Mouse (Mus musculus): ENCODE results near the gene Tph2. TPM values are rescaled to one million over a fixed set of nuclear protein-coding genes. Genes with fewer than 3 reads are reported as not detected.

The Tph2 gene
- polyA plus RNA-seq, 1 experiment from 2014 or later: 0.27 TPM

- no peaks in the 10 kb centered on the region for H3K4me1 ChIP-seq
- H3K4me2 ChIP-seq (replicated peaks): no peak overlapping the region
- no peak overlapping the region for H3K9ac ChIP-seq
- ATAC-seq (ENCODE audit: insufficient number of reproducible peaks, insufficient read depth, low FRiP score, low TSS enrichment): 0 out of 2 replicates have a peak, but pooled peaks have one; percentile 56
- no peaks in the 10 kb centered on the region for H3K36me3 ChIP-seq
- H3K27me3 ChIP-seq: no peaks in the 10 kb centered on the region
- WGBS: 55% methylated on average over 2 of the region's 2 CpGs
- H3K4me3 ChIP-seq: no peak overlapping the region
- no peak overlapping the region for H3K27ac ChIP-seq
- no peaks in the 10 kb centered on the region for H3K9me3 ChIP-seq
Observed at GRCm38 (mm10) chr10:115061498-115061897, 123.3 kb downstream of the Tph2 start.

GRCm38 (mm10) chr10:115060759-115061158 is 124.1 kb downstream of the Tph2 start:
- H3K36me3 ChIP-seq: no peaks in the 10 kb centered on the region
- no peak overlapping the region for H3K4me3 ChIP-seq
- ATAC-seq (ENCODE audit: insufficient number of reproducible peaks, insufficient read depth, low FRiP score, low TSS enrichment): no peak
- H3K27me3 ChIP-seq: no peaks in the 10 kb centered on the region
- WGBS: 67% methylated on average over 7 of the region's 7 CpGs
- H3K4me1 ChIP-seq: no peaks in the 10 kb centered on the region
- no peak overlapping the region for H3K4me2 ChIP-seq (replicated peaks)
- H3K9ac ChIP-seq: no peak overlapping the region
- H3K27ac ChIP-seq: no peak overlapping the region
- no peaks in the 10 kb centered on the region for H3K9me3 ChIP-seq

GRCm38 (mm10) chr10:115051602-115052001 is 133.2 kb downstream of the Tph2 start:
- Histone ChIP-seq H3K9me3 (no peaks in the 10 kb centered on the region), H3K4me2 (replicated peaks) (no peak overlapping the region), H3K36me3 (no peaks in the 10 kb centered on the region), H3K27ac (no peak overlapping the region), H3K4me1 (no peaks in the 10 kb centered on the region), H3K27me3 (no peaks in the 10 kb centered on the region), H3K4me3 (no peak overlapping the region), H3K9ac (no peak overlapping the region)
- no peak for ATAC-seq (ENCODE audit: insufficient number of reproducible peaks, insufficient read depth, low FRiP score, low TSS enrichment)
- WGBS: 54% methylated on average over 4 of the region's 4 CpGs

- H3K27me3 ChIP-seq: no peaks in the 10 kb centered on the region
- H3K4me3 ChIP-seq: no peak overlapping the region
- H3K4me2 ChIP-seq (replicated peaks): no peak overlapping the region
- ATAC-seq (ENCODE audit: insufficient number of reproducible peaks, insufficient read depth, low FRiP score, low TSS enrichment): no peak
- H3K9ac ChIP-seq: no peak overlapping the region
- H3K9me3 ChIP-seq: no peaks in the 10 kb centered on the region
- WGBS: 87% methylated on average over 12 of the region's 12 CpGs
- no peaks in the 10 kb centered on the region for H3K36me3 ChIP-seq
- no peak overlapping the region for H3K27ac ChIP-seq
- no peaks in the 10 kb centered on the region for H3K4me1 ChIP-seq
Observed at GRCm38 (mm10) chr10:115050674-115051073, 134.1 kb downstream of the Tph2 start.

GRCm38 (mm10) chr10:115050178-115050577 is 134.6 kb downstream of the Tph2 start:
- H3K4me1 ChIP-seq: no peaks in the 10 kb centered on the region
- no peaks in the 10 kb centered on the region for H3K9me3 ChIP-seq
- H3K4me2 ChIP-seq (replicated peaks): no peak overlapping the region
- WGBS: 69% methylated on average over 8 of the region's 8 CpGs
- H3K4me3 ChIP-seq: no peak overlapping the region
- ATAC-seq (ENCODE audit: insufficient number of reproducible peaks, insufficient read depth, low FRiP score, low TSS enrichment): no peak
- no peaks in the 10 kb centered on the region for H3K36me3 ChIP-seq
- H3K27ac ChIP-seq: no peak overlapping the region
- H3K9ac ChIP-seq: no peak overlapping the region
- no peaks in the 10 kb centered on the region for H3K27me3 ChIP-seq

- no peak for ATAC-seq (ENCODE audit: insufficient number of reproducible peaks, insufficient read depth, low FRiP score, low TSS enrichment)
- WGBS: 85% methylated on average over 2 of the region's 2 CpGs
- Histone ChIP-seq H3K4me1 (no peaks in the 10 kb centered on the region), H3K36me3 (no peaks in the 10 kb centered on the region), H3K4me2 (replicated peaks) (no peak overlapping the region), H3K27ac (no peak overlapping the region), H3K9ac (no peak overlapping the region), H3K4me3 (no peak overlapping the region), H3K27me3 (no peaks in the 10 kb centered on the region), H3K9me3 (no peaks in the 10 kb centered on the region)
Observed at GRCm38 (mm10) chr10:115048565-115048964, 136.3 kb downstream of the Tph2 start.

- WGBS: 90% methylated on average over 9 of the region's 9 CpGs
- Histone ChIP-seq H3K9me3 (no peaks in the 10 kb centered on the region), H3K36me3 (no peaks in the 10 kb centered on the region), H3K4me2 (replicated peaks) (no peak overlapping the region), H3K27ac (no peak overlapping the region), H3K4me3 (no peak overlapping the region), H3K27me3 (no peaks in the 10 kb centered on the region), H3K4me1 (no peaks in the 10 kb centered on the region), H3K9ac (no peak overlapping the region)
- peak; percentile 35; the same call in 1 of the 2 replicates for ATAC-seq (ENCODE audit: insufficient number of reproducible peaks, insufficient read depth, low FRiP score, low TSS enrichment)
Observed at GRCm38 (mm10) chr10:115035748-115036147, 149.1 kb downstream of the Tph2 start.

Other genes starting within 250 kb of the Tph2 start
- 58.0 and 58.2 TPM in 2 replicates for gene Tbc1d15, start 66.4 kb upstream of the Tph2 start, polyA plus RNA-seq (2016; fragmentation: Nextera tagmentation; extraction: Ambion mirVana)
- gene Rab21, start 130.6 kb upstream of the Tph2 start, polyA plus RNA-seq (2016; fragmentation: Nextera tagmentation; extraction: Ambion mirVana): 4.3 and 5.1 TPM in 2 replicates
- 28.4 and 29.1 TPM in 2 replicates for gene Tmem19, start 177.5 kb upstream of the Tph2 start, polyA plus RNA-seq (2016; fragmentation: Nextera tagmentation; extraction: Ambion mirVana)
- gene Thap2, start 199.4 kb upstream of the Tph2 start, polyA plus RNA-seq (2016; fragmentation: Nextera tagmentation; extraction: Ambion mirVana): 30.6 and 31.8 TPM in 2 replicates
- 26.0 and 28.2 TPM in 2 replicates for gene Zfc3h1, start 199.9 kb upstream of the Tph2 start, polyA plus RNA-seq (2016; fragmentation: Nextera tagmentation; extraction: Ambion mirVana)

Measured in embryonic facial prominence, embryonic 12.5 days (tissue).